Mouse (Mus musculus) liver, embryonic 14 days (tissue): Measurements from ENCODE around the gene Kif19a. TPM values are rescaled to one million over a fixed set of nuclear protein-coding genes. Genes with fewer than 3 reads are reported as not detected.

Experiments
- polyA plus RNA-seq: library from polyadenylated mRNA; depleted of rRNA; stranded (reverse); fragments of >200 nt; gene quantifications from 2 replicates; pipeline ENCODE4 v1.2.3, GENCODE M21; 2012; rRNA removed

The Kif19a gene
- 0.10 and 0.14 TPM in 2 replicates for polyA plus RNA-seq

DNA sequence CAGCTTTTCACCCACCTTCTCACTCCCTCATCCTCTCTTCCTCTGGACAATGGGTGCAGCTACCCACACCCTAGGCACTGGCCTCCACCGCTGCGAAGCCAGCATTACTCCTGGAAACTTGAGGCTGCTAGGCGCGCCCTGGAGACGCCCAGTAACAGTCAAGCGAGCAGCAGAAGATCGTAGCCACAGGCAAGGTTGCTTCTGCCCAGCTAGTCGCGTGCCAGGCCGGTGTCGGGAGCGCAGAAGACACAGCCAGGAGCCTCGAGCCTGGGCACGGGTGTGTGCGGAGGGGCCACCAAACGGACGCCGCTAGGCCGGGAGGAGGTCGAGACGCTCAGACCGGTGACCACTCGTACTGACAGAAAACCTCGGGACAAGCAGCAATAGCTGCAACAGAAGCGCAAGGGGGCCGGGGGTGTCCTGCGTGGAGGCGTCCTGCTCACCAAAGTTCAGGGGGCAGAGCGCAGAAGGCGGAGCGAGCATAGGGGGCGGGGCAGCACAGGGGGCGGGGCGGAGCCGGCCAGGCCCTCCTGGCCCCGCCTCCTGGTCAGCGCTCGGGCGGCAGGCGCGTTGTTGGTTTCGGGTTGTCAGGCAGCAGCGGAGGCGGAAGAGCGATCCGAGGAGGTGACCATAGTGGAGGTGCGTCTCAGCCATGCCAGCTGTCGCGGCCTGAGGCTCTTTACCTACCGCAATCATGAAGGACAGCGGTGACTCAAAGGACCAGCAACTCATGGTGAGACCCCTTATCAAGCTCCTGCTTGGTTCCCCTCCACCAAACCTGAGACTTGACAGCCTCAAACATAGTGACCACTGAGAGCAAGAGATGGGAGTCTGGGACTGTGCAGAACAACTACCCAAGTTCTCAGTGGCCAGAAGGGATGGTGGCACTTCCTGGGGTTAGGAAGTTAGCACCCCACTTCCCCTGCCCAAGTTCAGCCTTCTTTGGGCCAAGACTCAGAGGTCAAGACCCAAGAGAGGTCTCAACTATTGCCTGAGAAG, at the start of gene Kif19a:
TSS of gene Kif19a (plus strand) at position 569 of the 999 bp plus-strand sequence.

GRCm38 (mm10) chr11:114726965-114727825, 38.0 kb upstream of the Kif19a start, which contains the start of gene Dnaic2:
Gene Dnaic2, plus strand, starts transcription at chr11:114727408.

DNA sequence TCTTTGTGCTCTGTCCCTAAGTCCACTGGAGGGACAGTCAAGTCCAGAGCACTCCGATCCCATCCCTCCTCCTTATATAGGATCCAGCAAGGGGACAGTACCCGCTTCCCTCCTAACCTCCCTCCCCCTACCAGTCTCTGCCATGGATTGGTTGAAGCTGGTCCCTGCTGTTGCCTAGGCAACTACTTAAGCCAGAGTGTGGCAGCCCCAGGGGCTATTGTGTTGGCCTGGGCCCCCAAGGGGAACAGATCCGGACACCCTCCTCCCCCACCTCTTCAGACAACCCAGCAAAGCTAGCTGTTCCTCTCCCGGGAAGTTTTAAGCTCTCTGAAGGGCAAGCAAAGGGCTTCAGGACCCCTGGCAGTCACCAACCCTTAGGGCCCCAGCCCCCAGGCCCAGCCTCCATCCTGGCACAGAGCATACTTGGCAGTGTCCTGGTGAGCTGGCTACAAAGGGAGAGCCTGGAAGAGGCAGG, 30.7 kb downstream of the Kif19a start, which contains the start of gene Btbd17:
TSS of gene Btbd17 (minus strand) at position 98 of the 475 bp plus-strand sequence.

DNA sequence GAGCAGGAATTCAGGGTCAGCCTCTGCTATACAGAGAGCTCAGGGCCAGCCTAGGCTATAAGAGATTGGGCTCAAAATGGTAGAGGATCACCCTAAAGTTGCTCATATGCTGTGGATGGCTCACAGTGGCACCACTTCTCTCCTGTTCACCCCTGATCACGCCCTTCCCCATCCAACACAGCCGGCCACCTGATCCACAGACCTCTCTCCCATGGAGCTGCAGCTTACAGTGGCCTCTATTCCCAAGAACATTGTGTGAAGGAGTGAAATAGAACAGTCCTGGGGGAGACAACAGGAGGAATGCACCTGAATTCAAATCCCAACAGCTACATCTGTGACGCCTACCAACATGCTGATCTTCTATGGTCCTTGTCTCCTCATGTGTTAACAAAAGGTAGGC, 33.4 kb downstream of the Kif19a start, which contains the start of gene Gpr142:
TSS of gene Gpr142 (plus strand) at position 301 of the 400 bp plus-strand sequence.

Other genes starting within 250 kb of the Kif19a start
- gene Rpl38, start 96.9 kb upstream of the Kif19a start, polyA plus RNA-seq = 1,800 and 1,812 TPM in 2 replicates
- gene Ttyh2, start 90.0 kb upstream of the Kif19a start, polyA plus RNA-seq = 2.0 and 2.8 TPM in 2 replicates
- gene Dnaic2, start 38.0 kb upstream of the Kif19a start, polyA plus RNA-seq = 0.02 and 0.03 TPM in 2 replicates
- 0.07 TPM in 1 of 2 replicates, not detected in the other for gene Btbd17, start 30.6 kb downstream of the Kif19a start, polyA plus RNA-seq
- gene Gpr142, start 33.5 kb downstream of the Kif19a start, polyA plus RNA-seq = not detected in 2 replicates
- gene Gprc5c, start 85.8 kb downstream of the Kif19a start, polyA plus RNA-seq = 4.4 and 5.2 TPM in 2 replicates
- gene Cd300a, start 124.7 kb downstream of the Kif19a start, polyA plus RNA-seq = 1.9 and 2.8 TPM in 2 replicates
- 0.56 and 0.58 TPM in 2 replicates for gene Cd300lb, start 169.0 kb downstream of the Kif19a start, polyA plus RNA-seq
- 0.08 and 0.09 TPM in 2 replicates for gene Cd300c, start 203.8 kb downstream of the Kif19a start, polyA plus RNA-seq
- gene Cd300ld, start 224.5 kb downstream of the Kif19a start, polyA plus RNA-seq = 0.85 and 1.1 TPM in 2 replicates
- 4.0 and 6.0 TPM in 2 replicates for gene Cd300c2, start 236.5 kb downstream of the Kif19a start, polyA plus RNA-seq